Comparison of ENCODE assay signal across 18 mouse cellular contexts in the genomic region with DNA sequence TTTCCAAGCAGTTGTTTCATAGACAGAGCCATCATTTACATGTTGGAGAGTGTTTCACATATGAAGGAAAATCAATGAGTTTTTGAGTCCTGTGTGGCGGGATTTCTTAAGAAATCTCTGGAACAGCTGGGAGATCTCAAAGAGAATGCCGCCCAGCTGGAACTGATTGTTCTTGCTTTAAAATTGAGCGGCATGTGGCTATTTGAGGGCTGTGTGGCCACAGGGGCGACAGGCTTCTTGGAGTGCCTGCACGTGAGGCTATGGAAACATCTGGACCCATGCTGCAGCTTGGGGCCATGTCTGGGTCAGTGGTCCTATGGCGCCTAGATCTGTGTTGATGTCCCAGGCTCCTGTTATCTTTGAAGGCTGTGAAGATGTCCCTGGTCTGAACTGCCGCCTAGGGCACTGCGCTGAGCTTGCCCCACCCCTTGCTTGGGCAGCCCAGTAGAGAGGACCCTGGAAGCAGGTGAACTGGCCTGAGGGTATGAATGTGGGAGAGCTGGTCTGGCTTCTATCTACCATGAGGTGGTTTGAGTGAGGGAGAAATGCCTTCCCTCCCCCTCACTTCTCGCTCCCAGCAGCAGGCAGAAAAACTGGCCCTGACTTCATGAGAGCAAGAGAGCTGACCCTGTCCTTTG. TPM values are rescaled to one million over a fixed set of nuclear protein-coding genes. Genes with fewer than 3 reads are reported as not detected.
DNase-seq lines count a peak whose midpoint lies in the region; ATAC-seq lines count a peak whose summit lies in the region.
"Had no signal": no experiment of that assay in that cellular context is flagged by ENCODE, and none has a peak within 500 bp of the region (broad histone marks: within the 10 kb centered on the region; RNA-seq: fewer than 3 reads in every experiment).

No protein-coding gene starts in this region.

- H3K4me2 ChIP-seq in kidney, embryonic 14.5 days (replicated peaks; ENCODE audit: low read depth, low read length) = no peak overlapping the region
- H3K4me2 ChIP-seq in limb, embryonic 13.5 days (replicated peaks) = no peak overlapping the region
- no peak overlapping the region for H3K4me2 ChIP-seq in forebrain, embryonic 14.5 days (ENCODE audit: low read length)
- H3K4me2 ChIP-seq: hindbrain, embryonic 14.5 days; midbrain, embryonic 11.5 days had no signal

- ATAC-seq in kidney, embryonic 14.5 days (ENCODE audit: low FRiP score, low TSS enrichment) = peak; percentile 78
- no peak for ATAC-seq in limb, embryonic 13.5 days (ENCODE audit: low FRiP score, low read depth)
- no peak for ATAC-seq in forebrain, embryonic 14.5 days
- ATAC-seq: forebrain, postnatal 0 days had no signal

- H3K36me3 ChIP-seq in kidney, embryonic 14.5 days (ENCODE audit: control insufficient read depth, insufficient read depth, low read length) = no peaks in the 10 kb centered on the region
- no peaks in the 10 kb centered on the region for H3K36me3 ChIP-seq in limb, embryonic 13.5 days
- H3K36me3 ChIP-seq in forebrain, embryonic 14.5 days (ENCODE audit: control insufficient read depth, insufficient read depth, low read length) = no peaks in the 10 kb centered on the region

- DNase-seq in kidney, adult 18-20 months = peak; percentile 28
- no peak for DNase-seq in kidney, postnatal 36 days
- DNase-seq in frontal cortex, adult 2 months (ENCODE audit: extremely low spot score in 1 of 2, low spot score in 1 of 2) = no peak
- DNase-seq in left cerebral cortex, adult 9 months (ENCODE audit: low spot score in 2 of 2) = no peak
- DNase-seq in forebrain, embryonic 14.5 days (ENCODE audit: low spot score) = no peak
- DNase-seq: adrenal gland, postnatal 25 days; cerebellum, postnatal 14 days; forebrain, postnatal 0 days had no signal

- no peaks in the 10 kb centered on the region for H3K9me3 ChIP-seq in kidney, embryonic 14.5 days (ENCODE audit: control insufficient read depth, low read length)
- no peaks in the 10 kb centered on the region for H3K9me3 ChIP-seq in limb, embryonic 13.5 days
- H3K9me3 ChIP-seq in forebrain, embryonic 14.5 days (replicated peaks; ENCODE audit: control insufficient read depth, low read length) = no peaks in the 10 kb centered on the region

- no peaks in the 10 kb centered on the region for H3K27me3 ChIP-seq in kidney, embryonic 14.5 days (ENCODE audit: control insufficient read depth, insufficient read depth, low read length)
- H3K27me3 ChIP-seq in limb, embryonic 13.5 days = no peaks in the 10 kb centered on the region
- no peaks in the 10 kb centered on the region for H3K27me3 ChIP-seq in forebrain, embryonic 14.5 days (replicated peaks; ENCODE audit: control insufficient read depth, insufficient read depth, low read length)

- H3K4me1 ChIP-seq in brown adipose tissue, adult 24 weeks (ENCODE audit: control insufficient read depth, insufficient read depth, insufficient read length, low read length) = peaks cover 16% of the 10 kb centered on the region
- peaks cover 11% of the 10 kb centered on the region for H3K4me1 ChIP-seq in kidney, embryonic 14.5 days (ENCODE audit: control insufficient read depth, insufficient read depth, low read length)
- peaks cover 14% of the 10 kb centered on the region for H3K4me1 ChIP-seq in limb, embryonic 13.5 days
- H3K4me1 ChIP-seq in forebrain, embryonic 14.5 days (ENCODE audit: control insufficient read depth, insufficient read depth, low read length) = no peaks in the 10 kb centered on the region

- no peak overlapping the region for H3K4me3 ChIP-seq in brown adipose tissue, adult 24 weeks (ENCODE audit: insufficient read depth, low read depth, low read length)
- H3K4me3 ChIP-seq in kidney, embryonic 14.5 days (ENCODE audit: low read length) = no peak overlapping the region
- H3K4me3 ChIP-seq in limb, embryonic 13.5 days = no peak overlapping the region
- H3K4me3 ChIP-seq in forebrain, embryonic 14.5 days (ENCODE audit: low read depth, low read length) = no peak overlapping the region

- H3K27ac ChIP-seq in brown adipose tissue, adult 24 weeks (replicated peaks; ENCODE audit: low read depth, low read length) = peak overlapping the region; percentile 65
- peak overlapping the region; percentile 17; the same call in 1 of the 2 replicates for H3K27ac ChIP-seq in kidney, embryonic 14.5 days (ENCODE audit: low read depth, low read length)
- H3K27ac ChIP-seq in limb, embryonic 13.5 days = peak overlapping the region; percentile 48; the same call in 1 of the 2 replicates
- no peak overlapping the region for H3K27ac ChIP-seq in forebrain, embryonic 14.5 days (ENCODE audit: low read depth, low read length)
- H3K27ac ChIP-seq: hindbrain, embryonic 14.5 days had no signal

- H3K9ac ChIP-seq in kidney, embryonic 14.5 days (ENCODE audit: low read depth, low read length) = no peak overlapping the region
- H3K9ac ChIP-seq in limb, embryonic 13.5 days = no peak overlapping the region
- no peak overlapping the region for H3K9ac ChIP-seq in forebrain, embryonic 14.5 days (ENCODE audit: low read length)
- H3K9ac ChIP-seq: forebrain, postnatal 0 days; hindbrain, embryonic 14.5 days had no signal

- WGBS in kidney, embryonic 14.5 days = 34% methylated on average over 9 of the region's 9 CpGs
- 29% methylated on average over 9 of the region's 9 CpGs for WGBS in limb, embryonic 13.5 days
- WGBS in forebrain, embryonic 14.5 days = 83% methylated on average over 9 of the region's 9 CpGs

RNA-seq across cellular contexts. Expression of gene Trcg1, which starts 6.1 kb away (rescaled TPM):
- not detected in 2 replicates for polyA plus RNA-seq in brown adipose tissue, adult 24 weeks (2012; ENCODE audit: insufficient read depth, insufficient read length, missing spikeins)
- not detected in 2 replicates for polyA plus RNA-seq in kidney, embryonic 14.5 days (2014; fragmentation: Nextera tagmentation; extraction: Ambion mirVana)
- polyA plus RNA-seq in limb, embryonic 13.5 days (2015; fragmentation: Nextera tagmentation; extraction: Ambion mirVana) = not detected in 2 replicates
- not detected in 2 replicates for polyA plus RNA-seq in frontal cortex, adult 2 months (2012; rRNA removed)
- polyA plus RNA-seq in forebrain, embryonic 14.5 days (2014; fragmentation: Nextera tagmentation; extraction: Ambion mirVana) = not detected in 2 replicates
- polyA plus RNA-seq: C2C12; forebrain, postnatal 0 days; gonadal fat pad, adult 2 months; heart, postnatal 0 days; hindbrain, embryonic 14.5 days; large intestine, adult 2 months; liver, embryonic 16.5 days; midbrain, embryonic 11.5 days had no signal

RNA-seq across cellular contexts. Expression of gene 1700017B05Rik, which starts 32.1 kb away (rescaled TPM):
- 6.0 and 7.2 TPM in 2 replicates for polyA plus RNA-seq in brown adipose tissue, adult 24 weeks (2012; ENCODE audit: insufficient read depth, insufficient read length, missing spikeins)
- 21.5 and 27.8 TPM in 2 replicates for polyA plus RNA-seq in kidney, embryonic 14.5 days (2014; fragmentation: Nextera tagmentation; extraction: Ambion mirVana)
- polyA plus RNA-seq in limb, embryonic 13.5 days (2015; fragmentation: Nextera tagmentation; extraction: Ambion mirVana) = 16.5 and 17.6 TPM in 2 replicates
- 4.6 and 5.4 TPM in 2 replicates for polyA plus RNA-seq in frontal cortex, adult 2 months (2012; rRNA removed)
- 3.9 and 5.2 TPM in 2 replicates for polyA plus RNA-seq in forebrain, embryonic 14.5 days (2014; fragmentation: Nextera tagmentation; extraction: Ambion mirVana)
